ENCODE assay signal across 32 mouse cellular contexts in the genomic region with DNA sequence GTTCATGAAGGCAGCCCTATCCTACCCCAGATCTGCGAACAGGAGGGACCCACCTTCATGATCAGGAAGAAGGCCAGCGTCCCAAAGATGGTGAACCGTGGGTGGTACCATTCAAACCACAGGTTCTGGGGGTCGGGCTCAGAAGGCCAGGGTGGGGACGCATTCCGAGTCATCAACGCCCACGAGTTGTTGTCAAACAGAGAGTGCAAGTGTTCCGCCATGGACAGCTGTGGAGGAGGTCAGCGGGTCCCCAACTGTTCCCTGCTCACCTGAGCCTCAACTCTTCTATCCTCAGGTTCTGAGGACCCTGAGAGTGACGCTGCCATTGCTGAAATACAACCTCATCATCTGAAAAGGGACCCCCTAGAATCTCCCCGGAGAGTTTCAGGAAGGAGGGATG. TPM values are rescaled to one million over a fixed set of nuclear protein-coding genes. Genes with fewer than 3 reads are reported as not detected.
"Had no signal": no experiment of that assay in that cellular context is flagged by ENCODE, and none has a peak within 500 bp of the region (broad histone marks: within the 10 kb centered on the region; RNA-seq: fewer than 3 reads in every experiment).

No protein-coding gene starts in this region.

- H3K4me3 ChIP-seq: embryonic facial prominence, embryonic 10.5 days; embryonic facial prominence, embryonic 12.5 days; embryonic facial prominence, embryonic 13.5 days; embryonic facial prominence, embryonic 15.5 days; erythroblast, embryonic 14.5 days; forebrain, embryonic 10.5 days; forebrain, embryonic 12.5 days; forebrain, embryonic 13.5 days; forebrain, embryonic 15.5 days; gastrocnemius, adult 2 months; heart, adult 2 months had no signal

- DNase-seq: cerebellum, adult 8-10 months; cerebellum, adult 9-10 months; cerebellum, adult 9-11 months; cerebellum, postnatal 10 days; cerebellum, postnatal 14 days; cerebellum, postnatal 25 days; cerebellum, postnatal 36 days; embryo, embryonic 11 days; forebrain, postnatal 0 days; gastrocnemius, adult 2 months; gastrocnemius, postnatal 10 days; gastrocnemius, postnatal 14 days; gastrocnemius, postnatal 25 days; gastrocnemius, postnatal 36 days; heart, adult 11 months; heart, adult 18-20 months; heart, adult 2 months had no signal

- H3K36me3 ChIP-seq: embryonic facial prominence, embryonic 10.5 days; embryonic facial prominence, embryonic 12.5 days; embryonic facial prominence, embryonic 13.5 days; embryonic facial prominence, embryonic 15.5 days; forebrain, embryonic 10.5 days; forebrain, embryonic 12.5 days; forebrain, embryonic 15.5 days had no signal

- H3K27me3 ChIP-seq: embryonic facial prominence, embryonic 15.5 days; forebrain, embryonic 15.5 days had no signal

- H3K4me2 ChIP-seq: embryonic facial prominence, embryonic 12.5 days; embryonic facial prominence, embryonic 13.5 days; embryonic facial prominence, embryonic 15.5 days; forebrain, embryonic 12.5 days; forebrain, embryonic 13.5 days; forebrain, embryonic 15.5 days had no signal

RNA-seq across cellular contexts. Expression of gene Clcnka, which starts 7.2 kb away (rescaled TPM):
- polyA plus RNA-seq: cortical plate, adult 2 months; erythroblast, embryonic 14.5 days; forebrain, embryonic 12.5 days; forebrain, embryonic 14.5 days; forebrain, embryonic 15.5 days; forebrain, embryonic 16.5 days had no signal

RNA-seq across cellular contexts. Expression of gene Fam131c, which starts 23.3 kb away (rescaled TPM):
- polyA plus RNA-seq: erythroblast, embryonic 14.5 days had no signal

RNA-seq across cellular contexts. Expression of gene Clcnkb, which starts 24.5 kb away (rescaled TPM):
- polyA plus RNA-seq: cortical plate, adult 2 months; embryonic facial prominence, embryonic 11.5 days; embryonic facial prominence, embryonic 12.5 days; embryonic facial prominence, embryonic 13.5 days; embryonic facial prominence, embryonic 14.5 days; embryonic facial prominence, embryonic 15.5 days; erythroblast, embryonic 14.5 days; forebrain, embryonic 10.5 days; forebrain, embryonic 11.5 days; forebrain, embryonic 12.5 days; forebrain, embryonic 13.5 days; forebrain, embryonic 14.5 days; forebrain, embryonic 15.5 days; forebrain, embryonic 16.5 days; forebrain, postnatal 0 days had no signal

RNA-seq across cellular contexts. Expression of gene Hspb7, which starts 29.3 kb away (rescaled TPM):
- polyA plus RNA-seq: embryonic facial prominence, embryonic 10.5 days; embryonic facial prominence, embryonic 12.5 days; embryonic facial prominence, embryonic 13.5 days; erythroblast, embryonic 14.5 days; forebrain, embryonic 10.5 days; forebrain, embryonic 11.5 days; forebrain, embryonic 12.5 days; forebrain, embryonic 13.5 days; forebrain, embryonic 14.5 days; forebrain, embryonic 15.5 days; forebrain, embryonic 16.5 days; forebrain, postnatal 0 days had no signal

RNA-seq across cellular contexts. Expression of gene Srarp, which starts 44.6 kb away (rescaled TPM):
- polyA plus RNA-seq: embryonic facial prominence, embryonic 10.5 days; embryonic facial prominence, embryonic 11.5 days; embryonic facial prominence, embryonic 12.5 days; embryonic facial prominence, embryonic 13.5 days; embryonic facial prominence, embryonic 14.5 days; embryonic facial prominence, embryonic 15.5 days; erythroblast, embryonic 14.5 days; forebrain, embryonic 10.5 days; forebrain, embryonic 11.5 days; forebrain, embryonic 12.5 days; forebrain, embryonic 13.5 days; forebrain, embryonic 15.5 days; forebrain, embryonic 16.5 days had no signal
